Mouse (Mus musculus) activated CD4-positive, CD25-positive, alpha-beta regulatory T cell, adult 4 months (primary cell): ENCODE measurements around the gene Dock1. TPM values are rescaled to one million over a fixed set of nuclear protein-coding genes. Genes with fewer than 3 reads are reported as not detected.

Source experiments
- ATAC-seq: one replicate; pipeline ENCODE4 v1.8.0; 2017
- polyA plus RNA-seq, 2 experiments: library from polyadenylated mRNA; unstranded; fragments of 100-300 nt; shearing (Covaris generic); gene quantifications; one replicate each; pipeline ENCODE4 v1.2.1; 2017

Gene Dock1
- polyA plus RNA-seq, 2 experiments from 2014 or later = 0.09 TPM; not detected in 1

DNA sequence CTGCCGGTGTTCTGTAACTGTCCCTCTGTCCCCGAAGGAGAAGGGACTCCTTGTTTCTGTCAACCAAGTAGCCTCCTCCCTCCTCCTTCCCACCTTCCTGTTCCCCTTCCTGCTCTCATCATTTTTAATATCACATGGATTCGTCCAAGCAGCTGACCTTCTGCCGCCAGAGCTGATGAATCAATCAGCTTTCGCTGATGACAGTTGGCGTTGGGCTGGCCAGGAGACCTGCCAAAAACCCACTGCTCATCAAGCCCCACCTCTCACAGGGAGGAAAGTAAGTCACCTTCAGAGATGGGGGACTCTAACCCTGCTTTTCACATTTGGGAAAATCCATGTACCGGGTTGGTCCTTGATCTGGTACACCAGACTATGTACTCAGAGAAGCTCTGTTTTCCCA is 87.2 kb downstream of the Dock1 start:
- ATAC-seq = no peak

GRCm38 (mm10) chr7:134761799-134762198 is 91.3 kb downstream of the Dock1 start:
- no peak for ATAC-seq

DNA sequence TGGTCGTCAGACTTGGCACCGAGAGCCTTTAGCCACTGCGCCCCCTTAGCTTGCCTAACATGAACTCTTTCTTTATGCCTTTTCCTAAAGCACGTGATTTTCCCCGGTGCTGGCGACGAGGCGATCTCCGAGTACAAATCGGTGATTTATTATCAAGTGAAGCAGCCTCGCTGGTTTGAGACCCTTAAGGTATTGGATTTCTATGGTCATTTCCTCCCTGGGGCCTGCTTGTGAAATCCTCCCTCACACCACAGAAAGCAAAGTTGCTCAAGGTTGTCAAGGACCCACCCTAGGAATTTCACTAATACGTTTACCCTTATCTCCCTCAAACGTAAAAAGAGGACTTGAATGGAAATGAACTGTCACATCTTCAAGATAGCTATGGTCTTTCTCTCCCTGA is 94.7 kb downstream of the Dock1 start:
- ATAC-seq = no peak

DNA sequence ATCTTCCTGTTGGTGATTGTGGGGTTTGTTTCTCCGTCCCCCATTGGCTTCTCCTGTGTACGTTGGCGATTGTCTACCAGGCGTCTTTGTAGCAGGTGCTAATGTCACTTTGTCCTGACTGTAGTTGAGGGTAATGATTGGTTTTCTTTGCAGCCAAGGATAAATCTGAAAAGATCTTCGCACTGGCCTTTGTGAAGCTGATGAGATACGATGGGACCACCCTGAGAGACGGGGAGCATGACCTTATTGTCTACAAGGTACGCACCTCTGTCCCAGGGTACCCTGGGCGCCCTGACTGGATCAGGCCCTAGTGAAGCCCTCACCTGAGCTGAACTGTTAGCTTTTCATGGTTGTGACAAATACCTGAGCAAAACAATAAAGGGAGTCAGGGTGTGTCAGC is 100.9 kb downstream of the Dock1 start:
- ATAC-seq = no peak

- ATAC-seq = no peak
Measured at GRCm38 (mm10) chr7:134772363-134772762, 101.9 kb downstream of the Dock1 start.

GRCm38 (mm10) chr7:134772867-134773590 is 102.6 kb downstream of the Dock1 start:
- ATAC-seq = no peak

GRCm38 (mm10) chr7:134773761-134774415 is 103.4 kb downstream of the Dock1 start:
- ATAC-seq = no peak

- ATAC-seq = no peak
Measured at GRCm38 (mm10) chr7:134774468-134775162, 104.2 kb downstream of the Dock1 start.

GRCm38 (mm10) chr7:134775671-134776070 is 105.2 kb downstream of the Dock1 start:
- no peak for ATAC-seq

DNA sequence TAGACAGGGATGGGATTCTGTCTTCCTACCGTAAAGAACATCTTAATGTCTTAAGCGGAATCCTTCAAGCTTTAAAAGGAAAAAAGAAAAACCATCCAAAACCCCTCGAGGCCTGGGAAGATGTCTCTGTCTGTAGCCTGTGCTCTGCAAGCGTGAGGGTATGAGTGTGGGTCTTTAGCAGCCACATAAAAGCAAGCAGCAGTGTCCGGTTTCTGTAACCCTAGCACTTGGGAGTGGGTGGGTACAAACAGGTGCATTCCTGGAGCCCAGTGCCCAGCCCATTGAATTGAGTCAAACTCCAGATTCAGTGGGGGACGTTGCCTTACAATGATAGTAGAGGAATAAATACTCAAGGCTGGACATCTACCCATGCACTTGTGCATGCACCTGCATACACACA is 105.9 kb downstream of the Dock1 start:
- no peak for ATAC-seq

DNA sequence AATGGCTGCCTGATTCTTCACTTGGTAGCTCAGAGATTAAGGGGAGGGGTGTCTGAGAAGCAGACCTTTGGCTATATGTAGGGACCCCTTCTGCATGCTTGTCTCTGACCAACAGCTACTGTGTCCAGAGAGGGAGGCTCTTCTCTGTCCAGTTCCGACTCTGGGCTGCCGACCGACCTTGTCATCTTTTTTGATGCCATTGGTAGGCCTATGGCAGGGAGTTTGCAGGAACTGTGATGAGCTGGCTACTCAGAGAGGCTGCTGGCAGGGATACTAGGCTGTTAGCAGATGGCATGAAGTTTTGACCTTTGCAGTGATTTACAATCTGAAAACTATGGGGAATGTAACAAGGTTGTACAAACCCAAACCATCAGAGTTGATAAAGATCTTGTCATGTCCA is 109.3 kb downstream of the Dock1 start:
- ATAC-seq = no peak

DNA sequence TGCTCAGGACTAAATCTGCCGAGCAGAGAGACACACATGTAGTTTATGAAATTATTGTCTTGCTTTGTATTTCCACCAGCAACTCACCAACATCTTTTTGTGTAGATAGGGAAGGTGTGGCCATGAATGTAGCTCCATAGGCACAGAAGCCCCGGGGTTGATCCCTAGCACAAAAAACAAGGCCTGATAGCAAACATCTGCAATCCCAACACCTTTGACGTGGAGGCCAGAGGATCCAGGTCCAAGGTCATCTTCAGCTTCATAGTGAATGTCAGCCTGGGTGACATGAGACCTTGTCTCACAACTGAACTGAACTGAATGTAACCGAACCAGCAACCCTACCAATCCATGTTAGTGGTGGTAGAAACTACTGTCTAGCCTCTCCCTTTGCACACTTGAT is 116.7 kb downstream of the Dock1 start:
- ATAC-seq = no peak

GRCm38 (mm10) chr7:134794889-134795288 is 124.4 kb downstream of the Dock1 start:
- no peak for ATAC-seq

DNA sequence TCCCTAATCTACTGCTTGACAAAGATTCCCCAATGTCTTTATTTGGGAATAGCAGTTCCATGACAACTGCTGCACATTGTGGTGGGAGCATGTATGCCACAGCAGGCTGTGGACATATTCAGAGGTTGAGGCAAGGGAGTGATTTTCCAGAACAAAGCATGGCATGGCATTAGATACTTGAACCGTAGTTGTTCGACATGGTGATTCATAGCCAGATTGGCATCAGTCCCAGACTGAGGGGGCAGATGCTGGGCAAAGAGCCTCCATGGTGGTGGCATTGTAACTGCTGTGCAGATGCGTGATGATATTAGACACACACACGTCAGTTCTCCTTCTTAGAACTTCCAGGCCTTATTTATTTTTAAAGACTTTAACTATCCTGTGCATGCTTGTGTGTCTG is 129.6 kb downstream of the Dock1 start:
- no peak for ATAC-seq

DNA sequence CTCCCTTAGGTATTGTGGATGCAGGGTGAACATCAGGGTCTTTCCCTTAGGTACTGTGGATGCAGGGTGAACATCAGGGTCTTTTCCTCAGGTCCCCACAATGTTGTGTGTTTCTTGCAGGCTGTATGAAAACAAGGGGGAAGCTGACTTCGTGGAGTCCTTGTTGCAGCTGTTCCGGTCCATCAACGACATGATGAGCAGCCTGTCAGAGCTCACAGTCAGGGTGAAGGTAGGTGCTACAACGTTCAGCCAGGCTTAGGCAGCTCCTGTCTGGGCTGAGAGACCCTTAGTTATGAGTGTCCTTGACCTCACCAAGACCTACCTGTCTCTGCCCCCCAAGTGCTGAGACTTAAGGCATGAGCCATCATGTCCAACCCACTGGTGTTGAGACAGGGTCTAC is 134.0 kb downstream of the Dock1 start:
- no peak for ATAC-seq

DNA sequence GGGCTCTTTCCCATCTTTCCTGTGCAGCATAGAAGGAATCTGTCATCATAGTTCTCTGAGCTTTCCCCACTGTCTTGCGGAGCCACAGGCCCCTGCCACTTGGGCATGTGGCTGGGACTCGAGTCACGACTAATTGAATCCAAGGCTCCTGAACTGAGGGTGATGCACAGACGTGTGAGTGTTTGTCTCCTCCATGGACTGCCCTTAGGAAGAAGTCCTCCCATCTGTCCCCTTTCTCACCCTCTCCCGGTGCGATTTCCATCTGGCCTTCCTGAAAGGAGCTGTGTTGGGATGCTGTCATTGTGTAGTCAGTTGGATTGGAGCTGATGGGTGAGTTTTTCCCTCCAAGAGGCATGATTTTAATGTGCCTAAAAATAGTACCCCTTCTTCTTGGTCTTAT is 136.3 kb downstream of the Dock1 start:
- ATAC-seq = no peak

GRCm38 (mm10) chr7:134808406-134808805 is 138.0 kb downstream of the Dock1 start:
- no peak for ATAC-seq

DNA sequence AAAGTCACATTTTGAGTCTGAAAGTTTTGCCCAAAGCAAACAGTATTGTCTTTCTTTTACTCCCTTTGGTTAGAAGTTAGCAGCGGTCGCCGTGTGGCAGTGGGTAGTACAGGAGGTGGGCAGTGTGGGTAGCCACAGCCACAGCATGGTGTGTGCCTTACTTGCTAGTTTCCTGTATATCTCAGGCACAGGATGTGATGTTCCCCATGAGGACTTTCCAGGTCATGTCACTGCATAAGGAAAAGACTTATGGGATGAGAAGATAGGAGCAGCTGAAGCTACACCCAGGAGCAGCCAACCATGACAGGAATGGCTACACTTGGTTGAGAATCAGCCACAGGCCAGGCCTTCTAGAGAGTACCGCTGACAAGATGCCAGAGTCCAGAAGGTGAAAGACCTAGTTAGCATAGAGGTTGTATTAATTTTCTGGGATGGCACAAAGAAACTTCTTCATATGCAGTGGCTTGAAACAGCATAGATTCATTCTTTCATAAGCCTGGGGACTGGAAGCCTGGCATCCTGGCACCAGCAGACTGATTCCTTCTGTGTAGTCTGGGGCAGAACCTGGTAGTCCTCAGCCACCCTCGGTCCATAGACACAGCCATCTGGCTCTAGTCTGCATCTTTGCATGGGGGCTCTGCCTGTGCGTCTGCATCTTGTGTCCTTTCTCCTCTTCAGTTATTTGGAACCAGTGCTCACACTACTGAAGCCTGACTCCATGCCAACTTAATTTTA is 139.0 kb downstream of the Dock1 start:
- ATAC-seq = no peak

DNA sequence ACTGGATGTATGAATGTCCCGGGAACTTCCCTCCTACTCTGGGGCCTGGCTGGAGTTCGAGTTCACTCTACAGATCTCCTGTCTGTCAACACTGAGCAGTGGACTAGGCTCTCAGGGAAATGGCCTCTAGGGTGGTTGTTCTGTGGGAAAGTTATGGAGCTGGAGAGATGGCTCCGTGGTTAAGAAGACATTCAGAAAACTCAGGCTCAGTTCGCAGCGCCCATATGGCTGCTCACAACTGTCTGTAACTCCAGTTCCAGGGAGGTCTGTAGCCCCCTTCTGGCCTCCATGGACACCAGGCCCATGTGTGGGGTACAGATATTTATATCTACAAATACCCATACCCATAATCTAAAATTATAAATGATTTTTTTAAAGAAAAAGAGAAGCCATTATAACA is 148.0 kb downstream of the Dock1 start:
- no peak for ATAC-seq

DNA sequence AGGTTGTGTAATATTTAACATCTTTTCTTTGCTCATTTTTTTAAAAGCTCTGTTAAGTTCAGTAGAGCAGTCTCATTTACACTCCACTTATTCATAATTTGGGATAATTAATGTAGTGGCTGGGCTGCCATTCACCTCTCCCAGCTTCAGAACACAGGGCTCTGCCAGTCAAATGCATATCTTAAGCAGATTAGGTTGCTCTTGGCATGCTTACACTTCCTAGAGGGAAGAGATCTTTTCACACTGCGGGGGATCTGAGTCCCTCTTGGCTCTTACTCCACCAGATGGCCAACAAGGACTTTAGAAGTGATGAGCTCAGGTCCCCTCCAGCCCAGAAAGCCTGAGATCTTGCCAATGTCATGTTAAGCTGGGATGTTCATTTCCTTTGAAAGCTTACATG is 150.8 kb downstream of the Dock1 start:
- ATAC-seq = no peak

- ATAC-seq = no peak
Measured at GRCm38 (mm10) chr7:134822006-134822405, 151.6 kb downstream of the Dock1 start.

GRCm38 (mm10) chr7:134823891-134824290 is 153.4 kb downstream of the Dock1 start:
- no peak for ATAC-seq

DNA sequence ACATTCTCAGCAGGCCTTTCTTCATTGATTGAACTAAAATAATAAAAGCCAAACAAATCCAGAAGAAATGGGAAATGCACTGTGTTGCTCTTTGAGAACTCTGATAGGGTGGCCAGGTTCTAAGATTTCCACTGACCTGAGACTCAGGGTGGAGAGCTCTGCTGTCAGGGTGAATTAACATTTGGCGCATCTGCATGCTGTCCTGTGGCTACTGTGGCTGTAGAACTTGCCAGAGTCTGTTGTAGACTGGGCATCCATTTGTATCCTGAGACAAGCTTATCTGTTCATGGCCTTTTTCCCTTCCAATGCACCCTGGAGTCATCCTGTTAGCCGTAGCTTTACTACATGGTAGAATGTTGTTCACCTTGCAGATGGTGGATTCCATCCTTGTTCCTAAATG is 169.6 kb downstream of the Dock1 start:
- no peak for ATAC-seq
